Mouse (Mus musculus) hematopoietic multipotent progenitor cell, adult 10-12 weeks (in vitro differentiated cells): ENCODE measurements around the gene Gm26602. TPM values are rescaled to one million over a fixed set of nuclear protein-coding genes. Genes with fewer than 3 reads are reported as not detected.

ENCODE experiments used
- polyA plus RNA-seq: library from polyadenylated mRNA; stranded (reverse); fragments of >175 nt; gene quantifications from 2 replicates; pipeline ENCODE4 v1.2.3, GENCODE M21; 2012; ENCODE audit warnings: low replicate concordance

Gene Gm26602
- polyA plus RNA-seq = 0.88 TPM in 1 of 2 replicates, not detected in the other

GRCm38 (mm10) chr10:79910556-79910955, at the start of gene Gm26602:
Gene Gm26602, plus strand, starts transcription at chr10:79910856.

GRCm38 (mm10) chr10:79874290-79874862, 36.3 kb upstream of the Gm26602 start, which contains the start of the genes Prtn3 and Plppr3:
Gene Prtn3, plus strand, starts transcription at chr10:79874476.
Gene Plppr3, minus strand, starts transcription at chr10:79874634.

GRCm38 (mm10) chr10:79886054-79886453, 24.6 kb upstream of the Gm26602 start, which contains the start of gene Elane:
Gene Elane, plus strand, starts transcription at chr10:79886247.

GRCm38 (mm10) chr10:79890670-79891069, 20.0 kb upstream of the Gm26602 start, which contains the start of gene Cfd:
Gene Cfd, plus strand, starts transcription at chr10:79890853.

GRCm38 (mm10) chr10:79908167-79909091, 2.2 kb upstream of the Gm26602 start, which contains the start of gene Med16:
Gene Med16, minus strand, starts transcription at chr10:79908923.

GRCm38 (mm10) chr10:79916808-79917531, 6.3 kb downstream of the Gm26602 start, which contains the start of gene Kiss1r:
Gene Kiss1r, plus strand, starts transcription at chr10:79916971.

GRCm38 (mm10) chr10:79920958-79921535, 10.4 kb downstream of the Gm26602 start, which contains the start of gene R3hdm4:
Gene R3hdm4, minus strand, starts transcription at chr10:79921208.

GRCm38 (mm10) chr10:79926491-79927323, 16.1 kb downstream of the Gm26602 start, which contains the start of gene Arid3a:
Gene Arid3a, plus strand, starts transcription at chr10:79927043.

GRCm38 (mm10) chr10:79959847-79960601, 49.4 kb downstream of the Gm26602 start, which contains the start of gene Wdr18:
Gene Wdr18, plus strand, starts transcription at chr10:79960152.

Other genes starting within 250 kb of the Gm26602 start
- 0.47 and 1.1 TPM in 2 replicates for gene Madcam1, start 246.3 kb upstream of the Gm26602 start, polyA plus RNA-seq
- gene Tpgs1, start 241.5 kb upstream of the Gm26602 start, polyA plus RNA-seq = 102 and 157 TPM in 2 replicates
- 189 and 251 TPM in 2 replicates for gene Cdc34, start 228.7 kb upstream of the Gm26602 start, polyA plus RNA-seq
- gene Gzmm, start 221.8 kb upstream of the Gm26602 start, polyA plus RNA-seq = 2.7 and 3.9 TPM in 2 replicates
- 581 and 590 TPM in 2 replicates for gene Bsg, start 206.4 kb upstream of the Gm26602 start, polyA plus RNA-seq
- gene Hcn2, start 194.2 kb upstream of the Gm26602 start, polyA plus RNA-seq = 0.37 and 1.3 TPM in 2 replicates
- gene Polrmt, start 164.3 kb upstream of the Gm26602 start, polyA plus RNA-seq = 36.7 and 50.9 TPM in 2 replicates
- not detected in 2 replicates for gene Fgf22, start 155.8 kb upstream of the Gm26602 start, polyA plus RNA-seq
- gene Rnf126, start 143.9 kb upstream of the Gm26602 start, polyA plus RNA-seq = 177 and 359 TPM in 2 replicates
- gene Fstl3, start 133.6 kb upstream of the Gm26602 start, polyA plus RNA-seq = 4.2 and 4.3 TPM in 2 replicates
- 0.31 and 0.33 TPM in 2 replicates for gene Prss57, start 119.9 kb upstream of the Gm26602 start, polyA plus RNA-seq
- 23.6 and 106 TPM in 2 replicates for gene Palm, start 117.3 kb upstream of the Gm26602 start, polyA plus RNA-seq
- gene Misp, start 89.9 kb upstream of the Gm26602 start, polyA plus RNA-seq = 0.25 and 0.27 TPM in 2 replicates
- 339 and 505 TPM in 2 replicates for gene Ptbp1, start 56.4 kb upstream of the Gm26602 start, polyA plus RNA-seq
- gene Prtn3, start 36.4 kb upstream of the Gm26602 start, polyA plus RNA-seq = 14.3 and 43.0 TPM in 2 replicates
- gene Plppr3, start 36.2 kb upstream of the Gm26602 start, polyA plus RNA-seq = 0.57 and 2.3 TPM in 2 replicates
- 11.5 and 13.6 TPM in 2 replicates for gene Elane, start 24.6 kb upstream of the Gm26602 start, polyA plus RNA-seq
- gene Cfd, start 20.0 kb upstream of the Gm26602 start, polyA plus RNA-seq = not detected in 2 replicates
- 45.3 and 64.9 TPM in 2 replicates for gene Med16, start 1.9 kb upstream of the Gm26602 start, polyA plus RNA-seq
- 1.2 and 3.0 TPM in 2 replicates for gene Kiss1r, start 6.1 kb downstream of the Gm26602 start, polyA plus RNA-seq
- gene R3hdm4, start 10.4 kb downstream of the Gm26602 start, polyA plus RNA-seq = 194 and 217 TPM in 2 replicates
- 90.3 and 327 TPM in 2 replicates for gene Arid3a, start 16.2 kb downstream of the Gm26602 start, polyA plus RNA-seq
- gene Wdr18, start 49.3 kb downstream of the Gm26602 start, polyA plus RNA-seq = 29.7 and 32.3 TPM in 2 replicates
- 0.17 and 0.43 TPM in 2 replicates for gene Grin3b, start 59.9 kb downstream of the Gm26602 start, polyA plus RNA-seq
- gene Tmem259, start 73.5 kb downstream of the Gm26602 start, polyA plus RNA-seq = 311 and 927 TPM in 2 replicates
- 876 and 1,258 TPM in 2 replicates for gene Cnn2, start 77.7 kb downstream of the Gm26602 start, polyA plus RNA-seq
- 42.0 and 76.1 TPM in 2 replicates for gene Abca7, start 85.6 kb downstream of the Gm26602 start, polyA plus RNA-seq
- gene Arhgap45, start 105.8 kb downstream of the Gm26602 start, polyA plus RNA-seq = 660 and 1,623 TPM in 2 replicates
- 68.4 and 166 TPM in 2 replicates for gene Polr2e, start 128.9 kb downstream of the Gm26602 start, polyA plus RNA-seq
- 298 and 797 TPM in 2 replicates for gene Gpx4, start 136.3 kb downstream of the Gm26602 start, polyA plus RNA-seq
- 99.1 and 152 TPM in 2 replicates for gene Sbno2, start 194.7 kb downstream of the Gm26602 start, polyA plus RNA-seq
- 99.1 and 132 TPM in 2 replicates for gene Stk11, start 204.9 kb downstream of the Gm26602 start, polyA plus RNA-seq
- 650 and 864 TPM in 2 replicates for gene Atp5d, start 227.8 kb downstream of the Gm26602 start, polyA plus RNA-seq
- 25.3 and 46.2 TPM in 2 replicates for gene Cbarp, start 230.0 kb downstream of the Gm26602 start, polyA plus RNA-seq
- 365 and 523 TPM in 2 replicates for gene Midn, start 237.4 kb downstream of the Gm26602 start, polyA plus RNA-seq